Mouse (Mus musculus): ENCODE measurements around the gene Rgs16. TPM values are rescaled to one million over a fixed set of nuclear protein-coding genes. Genes with fewer than 3 reads are reported as not detected.

The Rgs16 gene
- polyA plus RNA-seq, 1 experiment from 2014 or later = 22.9 TPM

DNA sequence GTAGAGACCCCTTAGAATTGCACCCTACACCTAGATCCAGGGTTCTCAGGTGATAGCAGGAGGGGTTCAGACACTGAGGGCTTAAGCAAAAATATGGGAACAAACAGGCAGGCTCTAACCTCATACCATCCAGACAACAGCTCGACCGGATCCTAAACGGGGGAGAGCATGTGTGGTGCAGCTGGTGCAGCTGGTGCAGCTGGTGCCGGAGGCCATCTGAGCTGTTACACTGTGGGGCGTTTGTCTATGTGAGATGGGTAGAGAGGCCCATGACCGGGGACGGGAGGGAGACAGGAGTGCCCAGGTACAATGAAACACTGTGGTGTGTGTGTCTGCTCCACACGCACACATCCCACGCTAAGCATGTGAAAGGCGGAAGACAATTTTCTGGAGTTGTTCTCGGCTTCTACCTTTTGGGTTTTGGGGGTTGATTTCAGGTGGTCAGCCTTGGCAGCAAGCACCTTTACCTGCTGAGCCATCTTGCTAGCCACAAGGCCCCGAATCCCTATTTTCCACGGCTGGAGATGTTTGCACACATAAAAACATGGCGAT is 6.0 kb downstream of the Rgs16 start:
- Histone ChIP-seq H3K27ac (replicated peaks) (peak overlapping the region; percentile 42; the same call in 1 of the 2 replicates), H3K4me3 (no peak overlapping the region), H3K9ac (peak overlapping the region; percentile 35; the same call in 1 of the 2 replicates), H3K27me3 (peaks cover under 1% of the 10 kb centered on the region; the same call in 1 of the 2 replicates), H3K4me1 (replicated peaks) (peaks cover 90% of the 10 kb centered on the region), H3K4me2 (no peak overlapping the region), H3K36me3 (no peaks in the 10 kb centered on the region), H3K9me3 (no peaks in the 10 kb centered on the region)
- ATAC-seq (ENCODE audit: low read depth) = peak; percentile 41; the same call in 1 of the 2 replicates
- 57% methylated on average over 14 of the region's 14 CpGs for WGBS

- H3K4me2 ChIP-seq = no peak overlapping the region
- ATAC-seq (ENCODE audit: low read depth) = peak; percentile 20; the same call in 1 of the 2 replicates
These were observed 6.6 kb downstream of the Rgs16 start for GRCm38 (mm10) chr1:153746728-153747127.

DNA sequence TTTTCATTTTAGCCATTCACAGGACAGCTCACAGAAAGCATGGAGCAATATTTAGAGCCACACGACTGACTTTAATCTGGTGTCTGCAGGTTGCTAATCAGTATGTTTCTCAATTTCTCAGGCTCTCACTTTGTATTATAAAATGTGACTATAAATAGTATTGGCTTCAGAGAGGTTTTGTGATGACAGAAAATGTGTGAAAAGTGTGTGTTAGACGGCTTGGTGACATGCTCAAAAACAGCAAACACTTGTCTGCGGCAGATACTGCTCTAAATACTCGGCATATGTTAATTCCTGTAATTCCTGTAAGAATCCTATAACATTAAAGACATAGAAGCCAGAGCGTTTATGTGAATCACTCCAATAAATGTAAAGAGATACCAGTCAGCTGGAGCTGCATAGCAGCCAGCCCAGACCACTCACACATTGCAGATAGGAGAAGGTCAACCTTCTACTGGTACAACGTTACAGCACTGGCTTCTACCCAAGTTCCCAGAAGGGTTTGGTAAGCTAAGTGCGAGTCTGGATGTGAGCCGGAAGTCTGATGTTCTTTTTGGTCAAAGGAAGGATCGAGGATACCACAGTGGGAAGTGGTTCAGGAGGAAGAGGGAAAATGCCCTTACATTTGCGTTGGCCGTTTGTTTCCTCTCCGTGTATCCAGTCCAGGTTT is 7.8 kb downstream of the Rgs16 start:
- Histone ChIP-seq H3K27ac (replicated peaks) (peak overlapping the region; percentile 38; the same call in 1 of the 2 replicates), H3K36me3 (no peaks in the 10 kb centered on the region), H3K4me3 (no peak overlapping the region), H3K9ac (no peak overlapping the region), H3K27me3 (no peaks in the 10 kb centered on the region), H3K9me3 (no peaks in the 10 kb centered on the region), H3K4me1 (replicated peaks) (peaks cover 91% of the 10 kb centered on the region), H3K4me2 (peak overlapping the region; percentile 67)
- WGBS = 73% methylated on average over 12 of the region's 12 CpGs
- no peak for ATAC-seq (ENCODE audit: low read depth)

More at GRCm38 (mm10) chr1:153746728-153747127, 6.6 kb downstream of the Rgs16 start:
- Histone ChIP-seq H3K27me3 (no peaks in the 10 kb centered on the region), H3K4me3 (no peak overlapping the region), H3K27ac (replicated peaks) (0 out of 2 replicates have a peak overlapping the region, but pooled peaks have one; percentile 42), H3K4me1 (replicated peaks) (peaks cover 91% of the 10 kb centered on the region), H3K9ac (peak overlapping the region; percentile 35; the same call in 1 of the 2 replicates), H3K9me3 (no peaks in the 10 kb centered on the region), H3K36me3 (no peaks in the 10 kb centered on the region)
- WGBS = 2% methylated on average over 12 of the region's 12 CpGs

- WGBS = 0% methylated on average over 1 of the region's 1 CpGs
These were observed 8.4 kb downstream of the Rgs16 start for GRCm38 (mm10) chr1:153748549-153748948.

DNA sequence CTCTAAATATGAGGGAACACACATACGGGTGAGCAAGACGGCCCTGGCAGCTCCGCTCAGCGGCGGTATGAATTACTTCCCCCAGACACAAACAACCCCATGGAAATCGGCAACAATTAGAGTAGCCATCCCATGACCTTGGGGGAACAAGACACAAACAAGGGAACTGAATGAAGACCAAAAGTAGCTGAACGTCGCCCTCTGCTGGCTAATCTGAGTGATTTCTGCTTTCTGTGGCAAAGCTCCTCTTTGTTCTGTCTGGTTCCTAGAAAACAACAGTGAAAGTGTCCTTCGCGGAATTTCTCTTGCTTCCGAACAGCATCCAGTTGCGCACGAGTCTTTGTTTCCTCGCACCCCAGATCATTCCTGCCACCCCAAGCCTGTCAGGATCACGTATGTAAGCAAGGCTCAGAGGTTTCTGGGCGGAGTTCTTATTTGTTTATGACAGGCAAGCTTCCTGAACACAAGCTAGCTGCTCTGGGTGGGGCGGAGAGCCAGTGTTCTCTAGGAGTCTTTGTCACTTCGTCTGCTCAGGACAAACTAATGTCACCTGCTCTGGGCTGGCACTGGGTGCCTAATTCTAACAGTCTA is 9.2 kb downstream of the Rgs16 start, which contains the start of gene Rnasel:
Gene Rnasel (plus strand): TSS at position 216 of the 591 bp plus-strand sequence.
- Histone ChIP-seq H3K4me2 (peak within 1 kb of the TSS; percentile 67), H3K27me3 (no peaks in the 10 kb centered on the region), H3K9me3 (no peaks in the 10 kb centered on the region), H3K36me3 (peaks cover 9% of the 10 kb centered on the region), H3K4me1 (replicated peaks) (peaks cover 78% of the 10 kb centered on the region), H3K9ac (peak within 1 kb of the TSS; percentile 89), H3K4me3 (peak within 1 kb of the TSS; percentile 50), H3K27ac (replicated peaks) (peak within 1 kb of the TSS; percentile 92)
- peak; percentile 53 for ATAC-seq (ENCODE audit: low read depth)
- WGBS = 2% methylated on average over 18 of the region's 18 CpGs

More at GRCm38 (mm10) chr1:153748549-153748948, 8.4 kb downstream of the Rgs16 start:
- Histone ChIP-seq H3K27me3 (no peaks in the 10 kb centered on the region), H3K36me3 (peaks cover 1% of the 10 kb centered on the region; the same call in 1 of the 2 replicates), H3K27ac (replicated peaks) (peak overlapping the region; percentile 92), H3K4me3 (peak overlapping the region; percentile 50; the same call in 1 of the 2 replicates), H3K9ac (no peak overlapping the region), H3K9me3 (no peaks in the 10 kb centered on the region), H3K4me2 (peak overlapping the region; percentile 67), H3K4me1 (replicated peaks) (peaks cover 85% of the 10 kb centered on the region)
- ATAC-seq (ENCODE audit: low read depth) = peak; percentile 26; the same call in 1 of the 2 replicates

DNA sequence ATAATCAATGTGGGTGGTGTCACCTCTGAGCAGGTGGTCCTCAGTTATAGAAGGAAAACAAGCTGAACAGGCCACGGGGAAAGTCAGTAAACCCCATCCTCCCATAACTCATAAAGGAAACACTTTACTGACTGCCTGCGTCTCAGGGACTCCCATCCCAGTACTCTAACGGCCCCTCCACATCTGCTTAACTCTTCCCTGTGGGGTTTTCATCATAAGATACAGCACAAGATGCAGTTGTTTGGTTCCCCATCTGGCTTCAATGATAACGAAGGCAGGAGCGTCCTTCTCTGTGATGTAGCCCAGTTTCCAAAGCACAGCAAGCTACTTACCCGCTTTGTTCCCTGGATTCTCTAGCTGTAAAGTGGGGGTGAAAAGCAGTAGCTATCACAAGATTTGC is 9.9 kb downstream of the Rgs16 start:
- peak overlapping the region; percentile 50 for H3K4me3 ChIP-seq
- H3K36me3 ChIP-seq = peaks cover 16% of the 10 kb centered on the region
- H3K27ac ChIP-seq (replicated peaks) = peak overlapping the region; percentile 92
- no peaks in the 10 kb centered on the region for H3K27me3 ChIP-seq
- peaks cover 70% of the 10 kb centered on the region for H3K4me1 ChIP-seq (replicated peaks)
- H3K9ac ChIP-seq = peak overlapping the region; percentile 89
- WGBS = 30% methylated on average over 6 of the region's 6 CpGs
- peak; percentile 24 for ATAC-seq (ENCODE audit: low read depth)
- peak overlapping the region; percentile 67 for H3K4me2 ChIP-seq
- H3K9me3 ChIP-seq = no peaks in the 10 kb centered on the region

- Histone ChIP-seq H3K9ac (peak overlapping the region; percentile 59), H3K27me3 (no peaks in the 10 kb centered on the region), H3K9me3 (no peaks in the 10 kb centered on the region), H3K4me2 (peak overlapping the region; percentile 52), H3K27ac (replicated peaks) (no peak overlapping the region; the same call in 1 of the 2 replicates), H3K4me1 (replicated peaks) (peaks cover 53% of the 10 kb centered on the region), H3K4me3 (peak overlapping the region; percentile 22), H3K36me3 (peaks cover 30% of the 10 kb centered on the region)
- 34% methylated on average over 13 of the region's 13 CpGs for WGBS
- ATAC-seq (ENCODE audit: low read depth) = no peak
These were observed 11.7 kb downstream of the Rgs16 start for GRCm38 (mm10) chr1:153751763-153752301.

DNA sequence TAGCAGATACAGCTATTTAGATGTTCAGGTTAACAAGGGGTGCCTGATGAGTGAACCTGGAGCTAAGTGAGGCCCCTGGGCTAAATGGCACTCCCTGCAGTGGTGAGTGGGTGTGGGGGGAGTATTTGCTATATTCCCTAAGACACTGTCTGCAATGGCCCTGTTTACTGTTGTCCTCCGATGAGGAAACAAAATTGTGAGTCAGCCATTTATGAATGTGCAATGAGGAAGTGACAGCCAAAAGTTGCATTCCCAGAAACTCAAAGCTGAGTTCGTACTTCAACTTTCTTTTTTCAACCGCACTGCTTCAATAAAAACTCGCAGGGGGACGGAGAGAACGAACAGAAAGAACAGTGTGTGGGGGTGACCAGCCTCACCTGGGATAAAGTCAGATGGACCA is 12.4 kb downstream of the Rgs16 start:
- H3K27me3 ChIP-seq = no peaks in the 10 kb centered on the region
- WGBS = 85% methylated on average over 6 of the region's 6 CpGs
- no peaks in the 10 kb centered on the region for H3K9me3 ChIP-seq
- H3K4me3 ChIP-seq = peak overlapping the region; percentile 22
- peaks cover 48% of the 10 kb centered on the region for H3K4me1 ChIP-seq (replicated peaks)
- H3K9ac ChIP-seq = peak overlapping the region; percentile 59; the same call in 1 of the 2 replicates
- H3K36me3 ChIP-seq = peaks cover 30% of the 10 kb centered on the region
- H3K4me2 ChIP-seq = peak overlapping the region; percentile 52
- no peak for ATAC-seq (ENCODE audit: low read depth)
- H3K27ac ChIP-seq (replicated peaks) = no peak overlapping the region; the same call in 1 of the 2 replicates

GRCm38 (mm10) chr1:153753725-153754464 is 13.7 kb downstream of the Rgs16 start:
- 75% methylated on average over 25 of the region's 25 CpGs for WGBS
- Histone ChIP-seq H3K9ac (no peak overlapping the region), H3K27me3 (no peaks in the 10 kb centered on the region)

GRCm38 (mm10) chr1:153764136-153764535 is 24.0 kb downstream of the Rgs16 start:
- H3K27ac ChIP-seq (replicated peaks) = no peak overlapping the region
- 85% methylated on average over 11 of the region's 11 CpGs for WGBS
- no peak for ATAC-seq (ENCODE audit: low read depth)

More at GRCm38 (mm10) chr1:153753725-153754464, 13.7 kb downstream of the Rgs16 start:
- Histone ChIP-seq H3K4me2 (no peak overlapping the region), H3K4me1 (replicated peaks) (peaks cover 34% of the 10 kb centered on the region), H3K27ac (replicated peaks) (no peak overlapping the region), H3K9me3 (no peaks in the 10 kb centered on the region), H3K36me3 (peaks cover 42% of the 10 kb centered on the region), H3K4me3 (no peak overlapping the region)
- no peak for ATAC-seq (ENCODE audit: low read depth)

DNA sequence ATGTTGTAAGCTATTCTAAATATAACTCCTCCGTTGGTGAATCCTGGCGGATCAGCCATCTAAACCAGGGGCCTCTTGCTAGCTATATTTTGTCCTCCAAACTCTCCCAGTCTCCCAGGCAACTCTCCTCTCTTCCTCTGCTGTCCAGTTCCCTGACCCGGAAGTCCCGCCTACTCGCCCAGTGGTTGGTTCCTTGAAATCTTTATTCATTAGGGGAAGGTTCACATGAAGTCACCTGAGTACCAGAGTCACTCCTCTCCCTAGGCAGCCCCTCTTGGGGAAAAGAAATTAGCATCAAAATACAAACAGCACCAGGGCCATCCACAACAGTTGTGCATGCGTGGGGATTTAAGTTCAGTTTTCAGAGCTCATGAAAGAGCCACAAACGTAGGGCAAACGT is 26.1 kb downstream of the Rgs16 start:
- no peak for ATAC-seq (ENCODE audit: low read depth)
- WGBS = 52% methylated on average over 8 of the region's 8 CpGs
- no peaks in the 10 kb centered on the region for H3K27me3 ChIP-seq
- peaks cover 15% of the 10 kb centered on the region for H3K36me3 ChIP-seq
- no peak overlapping the region for H3K9ac ChIP-seq
- H3K4me1 ChIP-seq (replicated peaks) = no peaks in the 10 kb centered on the region
- no peaks in the 10 kb centered on the region for H3K9me3 ChIP-seq
- H3K4me3 ChIP-seq = no peak overlapping the region
- H3K4me2 ChIP-seq = no peak overlapping the region
- H3K27ac ChIP-seq (replicated peaks) = no peak overlapping the region

More at GRCm38 (mm10) chr1:153764136-153764535, 24.0 kb downstream of the Rgs16 start:
- Histone ChIP-seq H3K4me1 (replicated peaks) (no peaks in the 10 kb centered on the region), H3K36me3 (peaks cover 37% of the 10 kb centered on the region), H3K4me3 (no peak overlapping the region), H3K9ac (no peak overlapping the region), H3K9me3 (no peaks in the 10 kb centered on the region), H3K27me3 (no peaks in the 10 kb centered on the region), H3K4me2 (no peak overlapping the region)

All from neural tube, embryonic 13.5 days (tissue).